Mouse (Mus musculus): ENCODE measurements around the gene Ing3.

- no peak for TF ChIP-seq POLR2A (IDR thresholded peaks at IDR 0.05; ENCODE audit: control insufficient read depth, extremely low read depth, insufficient read depth, low read length, poor library complexity)
- TF ChIP-seq CTCF (IDR thresholded peaks at IDR 0.05; ENCODE audit: borderline replicate concordance, control insufficient read depth, extremely low read depth, insufficient read depth, low read length, poor library complexity) = no peak
Observed at GRCm38 (mm10) chr6:22013394-22013793, 64.0 kb downstream of the Ing3 start.

Data from thymus, adult 2 months (tissue).